Mouse (Mus musculus) forebrain, embryonic 12.5 days (tissue): Measurements from ENCODE around the gene Cpsf7. TPM values are rescaled to one million over a fixed set of nuclear protein-coding genes. Genes with fewer than 3 reads are reported as not detected.

ENCODE experiments used
- ATAC-seq: fragments of 200-750 bp; cut with Nextera tagmentation; 2 replicates; pipeline ENCODE4 v1.8.0; 2017; ENCODE audit warnings: moderate TSS enrichment; ENCODE audit not compliant: low FRiP score
- H3K27ac ChIP-seq: fragments of 300-500 bp; sonication (generic); 2 replicates; pipeline ENCODE4 v1.5.1; 2016; ENCODE audit warnings: mild to moderate bottlenecking
- H3K27me3 ChIP-seq: fragments of 300-500 bp; sonication (generic); 2 replicates; pipeline ENCODE4 v1.6.1; 2016; ENCODE audit warnings: mild to moderate bottlenecking
- H3K36me3 ChIP-seq: fragments of 300-500 bp; sonication (generic); replicated peaks from 2 replicates; pipeline ENCODE4 v1.6.1; 2016; ENCODE audit warnings: mild to moderate bottlenecking
- H3K4me1 ChIP-seq: fragments of 300-500 bp; sonication (generic); 2 replicates; pipeline ENCODE4 v1.6.1; 2016
- H3K4me2 ChIP-seq: fragments of 300-500 bp; sonication (generic); 2 replicates; pipeline ENCODE4 v1.6.1; 2016; ENCODE audit warnings: mild to moderate bottlenecking, moderate library complexity
- H3K4me3 ChIP-seq: fragments of 300-500 bp; sonication (generic); replicated peaks from 2 replicates; pipeline ENCODE4 v1.5.1; 2016; ENCODE audit warnings: mild to moderate bottlenecking
- H3K9ac ChIP-seq: fragments of 300-500 bp; sonication (generic); 2 replicates; pipeline ENCODE4 v1.6.1; 2016; ENCODE audit warnings: mild to moderate bottlenecking
- H3K9me3 ChIP-seq: fragments of 300-500 bp; sonication (generic); 2 replicates; pipeline ENCODE4 v1.6.1; 2016
- WGBS: fragments of 180-500 bp; shearing (Covaris S2); methylation state at CpG from one replicate; pipeline ENCODE4 v1.1.7; 2016; 5-methylcytosine and 5-hydroxymethylcytosine counted together
- polyA plus RNA-seq: library from polyadenylated mRNA; unstranded; fragments of >200 nt; fragmentation: Nextera tagmentation; extraction: Ambion mirVana; gene quantifications from 2 replicates; pipeline ENCODE4 v1.2.1, GENCODE M21; 2016

Cpsf7 gene
- polyA plus RNA-seq, 1 experiment from 2014 or later = 67.9 TPM

GRCm38 (mm10) chr19:10564278-10564677 lies 39.2 kb downstream of the Cpsf7 start:
- Histone ChIP-seq H3K4me3 (no peak overlapping the region), H3K9ac (no peak overlapping the region)
- 81% methylated on average over 6 of the region's 6 CpGs for WGBS

DNA sequence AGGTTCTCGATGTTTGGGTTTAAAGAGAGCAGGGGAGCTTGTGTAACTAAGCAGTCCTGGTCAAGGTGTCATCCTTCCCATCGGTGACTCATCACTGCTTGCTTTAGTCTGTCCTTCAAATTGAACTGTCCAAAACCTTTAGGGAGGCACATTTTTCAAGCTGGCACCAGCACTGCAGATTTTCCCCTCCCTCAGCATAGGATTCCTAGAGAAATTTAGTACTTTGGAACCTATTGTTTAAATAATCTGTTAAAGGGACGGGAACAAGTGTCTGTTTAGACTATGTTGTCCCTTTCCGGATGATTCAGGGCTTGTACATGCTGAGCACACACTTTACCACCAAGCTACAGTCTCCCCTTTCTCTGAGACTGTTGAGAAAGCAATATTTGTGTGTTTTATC lies 40.2 kb downstream of the Cpsf7 start:
- no peak for ATAC-seq

More at GRCm38 (mm10) chr19:10564278-10564677, 39.2 kb downstream of the Cpsf7 start:
- Histone ChIP-seq H3K27ac (no peak overlapping the region), H3K9me3 (no peaks in the 10 kb centered on the region), H3K36me3 (peaks cover 2% of the 10 kb centered on the region; the same call in 1 of the 2 replicates), H3K4me1 (no peaks in the 10 kb centered on the region), H3K27me3 (no peaks in the 10 kb centered on the region), H3K4me2 (no peak overlapping the region)
- ATAC-seq = no peak

GRCm38 (mm10) chr19:10569627-10570026 lies 44.6 kb downstream of the Cpsf7 start:
- no peak overlapping the region for H3K4me2 ChIP-seq
- no peaks in the 10 kb centered on the region for H3K27me3 ChIP-seq
- no peak overlapping the region for H3K4me3 ChIP-seq
- no peaks in the 10 kb centered on the region for H3K9me3 ChIP-seq
- H3K36me3 ChIP-seq = peaks cover 52% of the 10 kb centered on the region
- no peak overlapping the region for H3K27ac ChIP-seq
- WGBS = 93% methylated on average over 6 of the region's 6 CpGs
- no peak for ATAC-seq
- H3K4me1 ChIP-seq = no peaks in the 10 kb centered on the region
- H3K9ac ChIP-seq = no peak overlapping the region

More for the DNA sequence above, 40.2 kb downstream of the Cpsf7 start:
- 81% methylated on average over 4 of the region's 4 CpGs for WGBS
- Histone ChIP-seq H3K36me3 (peaks cover 10% of the 10 kb centered on the region), H3K4me1 (no peaks in the 10 kb centered on the region), H3K27ac (no peak overlapping the region), H3K9me3 (no peaks in the 10 kb centered on the region), H3K4me2 (no peak overlapping the region), H3K9ac (no peak overlapping the region), H3K4me3 (no peak overlapping the region), H3K27me3 (no peaks in the 10 kb centered on the region)

DNA sequence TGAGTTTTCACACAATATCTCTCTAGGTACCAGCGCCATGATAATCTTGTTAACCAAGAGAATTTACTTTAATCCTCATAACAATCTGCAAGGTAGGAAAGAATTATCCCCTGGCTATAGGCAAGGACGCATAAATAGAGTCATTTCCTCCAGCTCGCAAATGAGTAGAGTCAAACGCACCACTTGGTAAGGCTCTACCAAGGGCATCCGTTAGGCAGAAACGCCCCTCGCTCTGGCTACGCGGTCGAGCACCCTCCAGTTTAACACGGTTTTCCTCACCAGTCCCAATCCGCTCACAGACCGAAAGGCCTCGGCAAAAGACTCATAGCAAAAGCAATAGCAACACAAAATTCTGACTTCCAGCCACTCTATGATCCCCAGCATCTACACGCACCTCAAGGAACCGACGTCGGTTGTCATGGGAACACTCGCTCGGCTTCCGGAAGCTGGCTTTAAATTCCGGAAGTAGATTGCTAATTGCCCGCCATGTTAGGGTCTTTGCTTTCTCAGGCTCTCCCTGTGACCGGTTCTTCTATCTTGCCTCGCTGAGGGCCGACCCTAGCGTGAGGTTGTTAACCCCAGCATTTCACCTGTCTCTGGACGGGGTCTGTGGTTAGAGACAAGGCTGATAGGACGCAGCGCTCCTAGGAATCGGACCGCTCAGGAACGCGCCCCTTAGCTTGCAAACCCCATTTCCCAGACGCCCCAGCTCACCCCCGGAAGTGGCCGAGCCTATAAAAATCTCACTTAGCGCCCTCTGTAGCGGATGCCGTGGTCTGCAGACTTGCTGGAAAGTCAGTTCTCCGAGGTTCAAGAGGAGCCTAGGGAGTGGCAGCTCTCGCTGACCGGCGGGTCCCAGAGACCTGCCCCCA lies 51.9 kb downstream of the Cpsf7 start, which contains the start of the genes Cyb561a3 and Tmem138:
TSS of gene Cyb561a3 (plus strand) at position 483 of the 872 bp plus-strand sequence.
TSS of gene Tmem138 (minus strand) at position 673 of the 872 bp plus-strand sequence.
- no peaks in the 10 kb centered on the region for H3K27me3 ChIP-seq
- H3K4me3 ChIP-seq = peak within 1 kb of the TSS; percentile 56
- WGBS = under 1% methylated on average over 44 of the region's 44 CpGs
- H3K4me1 ChIP-seq = peaks cover 17% of the 10 kb centered on the region
- ATAC-seq = peak; percentile 96
- peak within 1 kb of the TSS; percentile 75 for H3K9ac ChIP-seq
- H3K4me2 ChIP-seq = peak within 1 kb of the TSS; percentile 74
- H3K9me3 ChIP-seq = no peaks in the 10 kb centered on the region
- H3K27ac ChIP-seq = peak within 1 kb of the TSS; percentile 87
- H3K36me3 ChIP-seq = peaks cover 31% of the 10 kb centered on the region

DNA sequence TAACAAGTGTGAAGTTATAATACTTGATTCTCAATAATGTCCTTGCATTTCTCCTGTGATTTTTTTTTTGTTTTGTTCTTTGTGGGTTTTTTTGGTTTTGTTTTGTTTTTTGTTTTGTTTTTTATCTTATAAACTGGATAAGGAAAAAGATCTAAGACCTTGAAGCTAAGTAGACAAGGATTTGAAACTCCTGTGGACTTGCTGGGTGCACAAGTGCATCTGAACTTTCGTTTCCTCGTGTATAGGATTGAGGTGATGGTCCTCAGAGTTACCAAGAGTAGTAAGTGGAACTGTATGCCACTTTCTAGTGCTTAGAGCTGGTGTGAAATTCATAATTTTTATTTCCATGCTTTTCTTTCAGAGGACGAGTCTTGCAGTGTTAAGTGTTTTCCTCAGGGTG lies 55.0 kb downstream of the Cpsf7 start:
- no peak for ATAC-seq
- peaks cover 17% of the 10 kb centered on the region for H3K4me1 ChIP-seq
- H3K9ac ChIP-seq = no peak overlapping the region
- 77% methylated on average over 3 of the region's 3 CpGs for WGBS
- H3K4me2 ChIP-seq = no peak overlapping the region
- H3K27me3 ChIP-seq = no peaks in the 10 kb centered on the region
- no peaks in the 10 kb centered on the region for H3K9me3 ChIP-seq
- H3K4me3 ChIP-seq = no peak overlapping the region
- H3K36me3 ChIP-seq = peaks cover 11% of the 10 kb centered on the region
- H3K27ac ChIP-seq = no peak overlapping the region

GRCm38 (mm10) chr19:10580761-10581160 lies 55.7 kb downstream of the Cpsf7 start:
- Histone ChIP-seq H3K4me3 (no peak overlapping the region), H3K4me2 (no peak overlapping the region), H3K27ac (no peak overlapping the region), H3K9me3 (no peaks in the 10 kb centered on the region), H3K36me3 (peaks cover 9% of the 10 kb centered on the region; the same call in 1 of the 2 replicates), H3K9ac (no peak overlapping the region), H3K4me1 (peaks cover 17% of the 10 kb centered on the region), H3K27me3 (no peaks in the 10 kb centered on the region)
- WGBS = 84% methylated on average over 3 of the region's 3 CpGs
- ATAC-seq = no peak

DNA sequence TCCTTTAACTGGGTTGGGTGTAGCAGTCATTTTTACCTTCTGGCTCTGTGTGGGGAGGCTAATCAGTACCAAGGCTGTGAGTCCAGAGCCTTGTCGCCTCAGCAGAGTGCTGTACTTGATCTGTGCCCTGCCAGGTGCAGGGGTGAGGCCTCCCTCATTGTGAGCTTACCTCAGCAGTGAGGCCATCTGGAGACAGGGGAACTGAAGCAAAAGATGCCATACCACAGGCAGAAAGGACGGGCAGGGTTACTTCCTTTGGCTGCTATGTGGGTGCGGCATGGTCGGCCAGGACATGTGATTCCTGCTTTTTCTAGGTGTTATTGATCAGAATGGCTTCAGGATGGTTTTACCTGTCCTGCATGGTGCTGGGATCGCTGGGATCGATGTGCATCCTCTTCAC lies 56.9 kb downstream of the Cpsf7 start:
- Histone ChIP-seq H3K9ac (no peak overlapping the region), H3K27me3 (no peaks in the 10 kb centered on the region), H3K4me1 (peaks cover 11% of the 10 kb centered on the region), H3K4me2 (no peak overlapping the region), H3K27ac (no peak overlapping the region), H3K9me3 (no peaks in the 10 kb centered on the region), H3K36me3 (peaks cover 9% of the 10 kb centered on the region; the same call in 1 of the 2 replicates), H3K4me3 (no peak overlapping the region)
- 91% methylated on average over 6 of the region's 6 CpGs for WGBS
- no peak for ATAC-seq

GRCm38 (mm10) chr19:10583550-10584146 lies 58.6 kb downstream of the Cpsf7 start:
- ATAC-seq = no peak
- 72% methylated on average over 7 of the region's 7 CpGs for WGBS

DNA sequence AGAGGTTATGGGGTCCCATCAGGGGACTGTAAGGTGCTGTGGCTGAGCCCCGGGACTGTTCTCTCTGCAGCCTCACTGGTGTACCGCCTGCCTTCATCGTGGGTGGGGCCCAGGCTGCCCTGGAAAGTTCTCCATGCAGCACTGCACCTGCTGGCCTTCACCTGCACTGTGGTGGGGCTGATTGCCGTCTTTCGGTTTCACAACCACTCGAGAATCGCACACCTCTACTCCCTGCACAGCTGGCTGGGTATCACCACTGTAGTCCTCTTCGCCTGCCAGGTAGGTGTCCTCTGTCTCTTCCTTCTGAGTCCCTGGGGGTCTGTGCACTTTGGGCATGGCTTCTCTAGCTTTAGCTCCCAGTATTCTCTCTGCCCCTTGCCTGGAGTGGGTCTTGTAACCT lies 60.0 kb downstream of the Cpsf7 start:
- ATAC-seq = no peak
- Histone ChIP-seq H3K9me3 (no peaks in the 10 kb centered on the region), H3K27me3 (no peaks in the 10 kb centered on the region), H3K9ac (no peak overlapping the region), H3K4me1 (no peaks in the 10 kb centered on the region; the same call in 1 of the 2 replicates), H3K36me3 (peaks cover 16% of the 10 kb centered on the region; the same call in 1 of the 2 replicates), H3K4me2 (no peak overlapping the region), H3K27ac (no peak overlapping the region), H3K4me3 (no peak overlapping the region)
- WGBS = 89% methylated on average over 8 of the region's 8 CpGs

More at GRCm38 (mm10) chr19:10583550-10584146, 58.6 kb downstream of the Cpsf7 start:
- H3K27me3 ChIP-seq = no peaks in the 10 kb centered on the region
- peaks cover 1% of the 10 kb centered on the region for H3K4me1 ChIP-seq
- H3K9me3 ChIP-seq = no peaks in the 10 kb centered on the region
- no peak overlapping the region for H3K9ac ChIP-seq
- no peak overlapping the region for H3K27ac ChIP-seq
- H3K4me2 ChIP-seq = no peak overlapping the region
- peaks cover 12% of the 10 kb centered on the region; the same call in 1 of the 2 replicates for H3K36me3 ChIP-seq
- no peak overlapping the region for H3K4me3 ChIP-seq

DNA sequence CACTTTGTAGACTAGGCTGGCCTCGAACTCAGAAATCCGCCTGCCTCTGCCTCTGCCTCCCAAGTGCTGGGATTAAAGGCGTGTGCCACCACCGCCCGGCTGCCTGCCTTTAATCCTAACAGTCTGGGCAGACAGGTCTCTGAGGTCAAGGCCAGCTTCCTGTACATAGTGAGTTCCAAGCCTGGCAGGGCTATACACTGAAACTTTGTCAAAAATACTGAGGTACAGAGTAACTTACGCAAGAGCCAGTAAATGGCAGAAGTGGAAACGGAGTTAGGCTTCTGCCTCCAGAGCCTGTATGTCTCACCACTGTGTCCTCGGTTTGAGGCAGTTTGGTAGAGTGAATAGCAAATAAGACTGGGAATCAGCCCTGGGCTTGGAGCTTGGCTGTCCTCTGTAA lies 62.2 kb downstream of the Cpsf7 start:
- H3K36me3 ChIP-seq = peaks cover 17% of the 10 kb centered on the region; the same call in 1 of the 2 replicates
- WGBS = 86% methylated on average over 8 of the region's 8 CpGs
- H3K4me2 ChIP-seq = no peak overlapping the region
- H3K27me3 ChIP-seq = no peaks in the 10 kb centered on the region
- no peak for ATAC-seq
- H3K9me3 ChIP-seq = no peaks in the 10 kb centered on the region
- H3K4me3 ChIP-seq = no peak overlapping the region
- no peak overlapping the region for H3K27ac ChIP-seq
- H3K9ac ChIP-seq = no peak overlapping the region
- no peaks in the 10 kb centered on the region; the same call in 1 of the 2 replicates for H3K4me1 ChIP-seq

GRCm38 (mm10) chr19:10589127-10589857 lies 64.2 kb downstream of the Cpsf7 start:
- no peak overlapping the region for H3K4me2 ChIP-seq
- no peaks in the 10 kb centered on the region; the same call in 1 of the 2 replicates for H3K4me1 ChIP-seq
- WGBS = 63% methylated on average over 5 of the region's 5 CpGs
- no peaks in the 10 kb centered on the region for H3K9me3 ChIP-seq
- H3K9ac ChIP-seq = no peak overlapping the region
- no peak for ATAC-seq
- no peak overlapping the region for H3K4me3 ChIP-seq
- no peaks in the 10 kb centered on the region for H3K27me3 ChIP-seq
- H3K36me3 ChIP-seq = peaks cover 29% of the 10 kb centered on the region
- no peak overlapping the region for H3K27ac ChIP-seq

DNA sequence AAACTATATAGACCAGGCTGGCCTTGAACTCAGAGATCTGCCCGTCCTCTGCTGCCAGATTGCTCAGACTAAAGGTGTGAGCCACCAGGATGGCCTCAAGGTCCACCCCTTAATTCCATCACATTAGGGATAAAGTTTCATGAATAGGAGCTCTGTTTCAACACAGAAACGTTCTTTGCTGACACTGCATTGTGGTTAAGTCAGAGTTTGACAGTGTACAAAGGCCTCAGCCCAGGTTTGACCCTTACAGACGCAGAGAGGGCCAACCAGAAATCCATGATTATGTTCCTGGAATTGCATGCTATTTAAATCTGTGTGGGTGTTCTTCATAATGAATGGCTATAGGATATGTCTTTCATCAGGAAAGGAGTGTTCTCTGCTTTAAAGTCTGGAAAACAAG lies 65.2 kb downstream of the Cpsf7 start:
- Histone ChIP-seq H3K27me3 (no peaks in the 10 kb centered on the region), H3K4me2 (no peak overlapping the region), H3K4me3 (no peak overlapping the region), H3K9me3 (no peaks in the 10 kb centered on the region), H3K9ac (no peak overlapping the region), H3K4me1 (no peaks in the 10 kb centered on the region; the same call in 1 of the 2 replicates), H3K27ac (no peak overlapping the region), H3K36me3 (peaks cover 36% of the 10 kb centered on the region)
- WGBS = 70% methylated on average over 3 of the region's 3 CpGs
- ATAC-seq = no peak
